Mouse (Mus musculus) small intestine, adult 10 weeks (tissue): ENCODE measurements around the gene Hrnr. TPM values are rescaled to one million over a fixed set of nuclear protein-coding genes. Genes with fewer than 3 reads are reported as not detected.

Source experiments
- polyA plus RNA-seq: library from polyadenylated mRNA; stranded (reverse); fragments of 350-450 nt; fragmentation: Illumina TruSeq; extraction: RNeasy Lipid Tissue Mini Kit (QIAGEN cat#74804); gene quantifications from one replicate; pipeline ENCODE4 v1.2.3, GENCODE M21; 2014; ENCODE audit warnings: low replicate concordance

The Hrnr gene
- polyA plus RNA-seq, result not detected

DNA sequence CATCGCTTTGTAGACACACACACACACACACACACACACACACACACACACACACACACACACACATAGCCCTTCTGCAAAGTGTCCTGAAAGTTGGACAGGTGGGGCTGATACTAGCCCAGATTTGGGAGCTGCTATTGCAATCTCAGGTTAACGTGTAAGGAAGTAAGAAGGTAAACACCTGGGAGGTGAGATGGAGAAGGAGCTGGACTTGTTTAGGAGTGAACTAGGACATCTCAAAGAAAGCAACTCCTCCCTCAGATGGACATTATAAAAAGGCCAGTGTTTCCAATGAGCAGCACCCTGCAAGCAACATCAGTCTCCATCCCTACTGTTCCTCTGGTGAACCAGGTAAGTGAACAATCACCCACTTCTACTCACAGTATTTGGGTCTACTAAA is at the start of gene Hrnr:
TSS of gene Hrnr (plus strand) at position 301 of the 400 bp plus-strand sequence.

DNA sequence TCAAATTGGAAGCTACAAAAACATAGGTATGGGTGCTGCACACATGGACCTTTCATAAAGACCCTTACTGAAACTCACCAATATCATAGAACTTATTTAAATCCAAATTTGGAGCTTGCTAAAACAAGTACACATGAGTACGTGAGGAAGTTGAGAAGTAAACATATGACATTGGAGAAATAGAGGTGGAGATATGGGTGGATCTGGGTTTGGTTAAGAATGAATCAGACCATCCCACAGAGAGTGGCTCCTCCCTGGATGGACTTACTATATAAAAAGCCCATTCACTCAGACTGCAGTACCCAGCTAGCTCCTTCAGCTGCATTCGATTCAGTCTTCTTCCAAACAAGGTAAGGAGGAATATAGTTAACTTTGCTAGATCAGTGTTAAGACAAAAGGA is 46.3 kb upstream of the Hrnr start, which contains the start of gene Flg:
TSS of gene Flg (plus strand) at position 301 of the 400 bp plus-strand sequence.

Other genes starting within 250 kb of the Hrnr start
- gene Crnn, start 175.0 kb upstream of the Hrnr start, polyA plus RNA-seq, result not detected
- gene Flg2, start 122.5 kb upstream of the Hrnr start, polyA plus RNA-seq, result not detected
- not detected for gene Flg, start 46.2 kb upstream of the Hrnr start, polyA plus RNA-seq
- not detected for gene Rptn, start 74.0 kb downstream of the Hrnr start, polyA plus RNA-seq
- gene Tchh, start 122.6 kb downstream of the Hrnr start, polyA plus RNA-seq, result not detected
- not detected for gene Tchhl1, start 149.0 kb downstream of the Hrnr start, polyA plus RNA-seq
- gene S100a11, start 200.7 kb downstream of the Hrnr start, polyA plus RNA-seq, result 70.1 TPM
- 180 TPM for gene S100a10, start 235.3 kb downstream of the Hrnr start, polyA plus RNA-seq